Mouse (Mus musculus): Measurements from ENCODE around the gene Pogz.

Gene Pogz

DNA sequence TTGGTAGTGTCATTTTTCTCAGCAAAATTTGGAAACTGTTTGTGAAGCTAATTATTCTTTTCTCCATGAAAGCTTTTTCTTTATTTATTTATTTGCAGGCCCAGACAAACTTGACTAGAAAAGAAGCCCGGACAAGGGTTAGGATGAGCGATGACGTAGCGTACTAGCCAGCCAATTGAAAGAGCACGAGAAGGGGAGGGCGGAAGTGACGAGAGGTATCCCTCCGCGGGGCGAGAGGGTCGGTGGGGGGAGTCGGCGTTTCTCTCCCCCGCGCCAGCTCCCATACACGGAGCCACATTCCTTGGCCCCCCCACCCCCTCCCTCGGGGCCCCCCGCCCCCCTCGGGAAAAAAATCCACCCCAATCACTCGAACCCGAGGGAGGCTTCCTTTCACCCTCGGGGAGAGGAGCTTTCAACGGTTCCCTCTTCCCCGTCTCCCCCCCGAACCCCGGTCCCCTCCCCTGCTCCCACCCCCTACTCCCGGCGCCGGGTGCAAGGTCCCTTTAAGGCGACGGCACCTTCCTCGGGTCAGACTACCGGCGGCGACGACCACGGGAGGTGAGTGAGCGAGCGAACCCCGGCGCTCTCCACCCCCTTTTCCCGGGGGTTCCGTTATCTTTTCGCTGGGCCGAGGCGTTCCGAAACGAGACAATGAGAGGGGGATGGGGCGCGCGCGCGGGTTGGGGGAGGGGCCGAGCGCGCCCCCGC is at the start of gene Pogz:
Gene Pogz (plus strand): TSS at position 385 of the 708 bp plus-strand sequence.
- peak; percentile 96 for DNase-seq

DNA sequence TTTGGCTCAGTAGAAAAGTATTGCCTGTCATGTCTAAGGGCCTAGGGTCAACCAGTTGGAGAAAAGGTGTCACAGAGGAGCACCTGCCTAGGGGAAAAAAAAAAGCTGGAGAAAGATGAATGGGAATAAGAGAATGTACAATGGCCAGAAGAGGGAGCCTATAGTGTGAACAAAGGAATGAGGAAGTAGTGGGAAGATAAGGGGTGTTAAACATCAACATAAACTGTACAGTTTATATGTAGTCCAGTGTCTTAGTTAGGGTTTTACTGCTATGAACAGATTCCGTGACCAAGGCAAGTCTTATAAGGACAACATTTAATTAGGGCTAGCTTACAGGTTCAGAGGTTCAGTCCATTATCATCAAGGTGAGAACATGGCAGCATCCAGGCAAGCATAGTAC is 48.3 kb upstream of the Pogz start:
- no peak for DNase-seq

DNA sequence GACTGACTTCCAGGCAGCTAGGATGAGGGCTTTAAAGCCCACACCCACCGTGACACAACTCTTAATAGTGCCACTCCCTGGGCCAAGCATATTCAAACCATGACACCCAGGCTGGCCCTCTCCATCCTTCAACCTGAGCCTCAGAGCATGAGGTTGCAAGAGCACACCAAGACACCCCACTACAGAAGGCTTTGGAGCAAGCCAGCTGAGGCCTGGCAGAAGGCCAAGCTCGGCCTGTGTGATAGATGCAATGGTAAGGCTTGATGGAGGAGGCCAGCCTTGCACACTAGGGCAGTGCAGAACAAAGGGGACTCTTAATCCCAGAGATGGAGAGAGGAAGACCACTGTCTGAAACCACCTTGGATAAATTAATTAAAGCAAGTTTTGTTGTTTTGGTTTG is 47.9 kb upstream of the Pogz start:
- DNase-seq: no peak

DNA sequence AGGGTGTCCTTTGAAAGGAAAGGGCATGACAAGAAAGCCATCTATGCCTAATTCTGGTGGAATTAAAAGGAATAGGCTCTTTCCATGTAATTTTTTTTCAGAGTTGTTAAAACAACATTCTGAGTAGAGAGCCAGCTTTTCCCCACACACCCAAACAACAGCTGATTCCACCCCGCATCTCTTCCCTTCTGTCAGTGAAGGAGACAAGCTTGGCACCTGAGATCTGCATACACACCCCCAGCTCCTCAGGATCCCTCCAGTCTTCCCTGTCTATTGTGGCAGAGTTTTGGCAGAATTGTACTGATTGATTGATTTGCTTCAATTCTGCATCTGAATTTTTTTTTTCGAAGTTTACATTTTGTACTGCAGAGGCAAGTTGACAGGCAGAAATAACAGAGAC is 45.1 kb upstream of the Pogz start:
- no peak for DNase-seq

DNA sequence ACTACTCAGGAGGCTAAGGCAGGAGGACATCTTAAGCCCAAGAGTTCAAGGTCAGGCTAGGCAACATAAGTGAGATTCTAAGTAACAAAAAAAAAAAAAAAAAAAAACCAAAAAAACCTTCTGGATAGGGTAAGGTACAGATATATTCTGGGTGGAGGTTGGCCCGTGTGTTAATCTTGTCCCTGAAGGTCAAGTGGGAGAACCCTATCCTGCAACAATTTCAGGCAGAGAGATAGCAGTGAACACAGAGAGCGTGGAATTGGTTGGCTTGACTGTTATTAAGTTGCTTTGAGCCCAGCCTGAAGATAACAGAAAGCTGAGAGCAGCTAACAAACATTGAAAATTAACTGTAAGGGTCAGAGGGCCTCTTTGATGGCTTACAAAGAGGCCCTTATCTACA is 43.7 kb upstream of the Pogz start:
- no peak for DNase-seq

DNA sequence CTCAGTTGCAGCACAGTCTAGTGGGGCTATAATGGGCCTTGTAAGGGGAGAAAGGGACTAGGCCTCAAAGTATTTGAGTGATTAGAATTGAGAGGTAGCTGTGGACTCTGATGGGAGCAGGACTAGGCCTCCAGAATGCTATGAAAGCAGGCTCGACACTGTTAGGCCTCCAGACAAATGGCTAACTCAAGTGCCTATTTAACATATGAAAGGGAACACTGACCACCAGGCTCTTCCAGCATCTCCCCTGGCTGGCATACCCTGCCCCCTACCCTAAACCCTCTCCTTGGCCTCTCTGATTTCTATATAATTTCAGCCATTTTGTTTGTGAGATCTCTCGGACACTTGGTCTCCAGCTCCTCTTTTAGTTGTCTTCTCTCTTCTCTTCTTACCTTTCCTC is 43.0 kb upstream of the Pogz start:
- no peak for DNase-seq

DNA sequence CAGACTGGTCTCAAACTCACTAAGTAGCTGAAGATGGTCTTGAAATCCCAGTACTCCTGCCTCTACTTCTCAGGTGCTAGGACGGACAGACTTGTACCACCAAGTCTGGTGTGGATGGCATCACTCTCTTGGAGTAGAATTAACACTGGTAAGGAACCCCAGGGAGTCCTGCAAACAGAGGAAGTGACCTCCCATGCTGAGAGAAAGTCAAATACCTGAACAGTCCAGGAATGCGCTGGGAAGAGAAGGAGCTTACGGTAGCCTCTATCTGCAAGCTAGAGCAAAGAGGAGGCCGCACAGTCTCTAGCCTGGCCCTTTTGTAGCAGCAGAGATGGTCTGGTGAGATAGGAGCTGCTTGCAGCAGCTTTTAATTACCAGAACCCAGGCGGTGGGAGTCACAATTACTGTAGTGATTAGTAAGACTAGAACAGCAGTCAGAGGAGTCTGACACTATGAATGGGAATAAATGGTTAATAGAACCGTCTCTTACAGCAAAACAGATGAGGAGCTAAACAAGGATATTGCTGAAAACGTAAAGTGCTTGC is 41.7 kb upstream of the Pogz start:
- DNase-seq: no peak

DNA sequence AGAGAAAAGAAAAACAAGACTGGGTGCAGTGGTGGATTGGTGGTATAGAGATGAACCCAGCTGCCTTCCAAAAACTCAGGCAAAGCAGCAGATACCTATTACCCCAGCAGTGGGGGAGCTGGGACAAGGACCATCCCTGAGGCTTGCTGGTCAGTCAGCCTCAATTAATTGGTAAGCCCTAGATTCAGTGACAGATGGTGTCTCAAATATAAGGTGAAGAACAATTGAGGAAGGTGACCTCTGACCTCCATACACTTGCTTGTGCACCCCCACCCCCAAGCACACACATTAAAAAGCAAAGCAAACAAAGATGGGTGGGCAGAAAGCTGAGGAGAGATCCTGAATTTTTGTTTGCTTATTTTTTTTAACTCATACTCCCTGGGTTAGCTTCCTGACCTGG is 41.2 kb upstream of the Pogz start:
- no peak for DNase-seq

DNA sequence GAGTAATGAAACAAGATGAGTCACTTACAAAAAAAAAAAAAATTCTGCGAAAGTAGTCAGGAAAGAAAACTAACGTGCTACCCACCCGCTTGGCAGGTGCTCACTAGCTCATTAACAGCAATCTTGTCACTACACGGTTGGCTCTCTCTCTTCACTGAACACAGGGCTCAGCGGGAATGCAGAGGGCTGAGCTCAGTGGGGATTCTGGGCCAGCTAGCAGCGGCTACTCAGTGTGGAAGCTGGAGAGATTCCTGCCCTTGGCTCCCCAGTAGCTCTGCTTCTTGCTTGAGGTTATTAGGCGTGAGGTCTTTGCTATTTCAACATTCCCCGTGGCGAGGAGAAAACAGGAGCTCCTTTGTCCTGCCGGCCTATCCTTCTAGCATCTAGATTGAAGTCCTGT is 33.2 kb upstream of the Pogz start:
- DNase-seq: no peak

DNA sequence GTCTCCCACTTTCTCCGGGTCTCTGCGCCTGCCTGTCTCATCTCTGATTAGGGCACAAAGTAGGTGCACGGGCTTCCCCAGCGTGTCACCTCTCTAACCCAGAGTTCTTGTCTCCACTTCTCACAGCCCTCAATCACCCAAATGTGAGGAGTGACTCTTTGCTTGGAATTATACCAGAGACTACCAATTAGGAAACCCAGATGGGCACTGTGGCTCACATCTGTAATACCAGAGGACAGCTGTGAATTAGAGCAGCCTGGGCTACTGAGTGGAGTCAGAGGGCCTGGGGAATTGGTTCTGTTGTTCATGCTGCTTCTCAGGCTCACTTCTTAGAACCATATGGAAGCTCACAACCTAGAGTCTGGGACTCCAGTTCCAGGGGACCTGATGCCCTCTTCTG is 32.4 kb upstream of the Pogz start:
- DNase-seq: no peak

DNA sequence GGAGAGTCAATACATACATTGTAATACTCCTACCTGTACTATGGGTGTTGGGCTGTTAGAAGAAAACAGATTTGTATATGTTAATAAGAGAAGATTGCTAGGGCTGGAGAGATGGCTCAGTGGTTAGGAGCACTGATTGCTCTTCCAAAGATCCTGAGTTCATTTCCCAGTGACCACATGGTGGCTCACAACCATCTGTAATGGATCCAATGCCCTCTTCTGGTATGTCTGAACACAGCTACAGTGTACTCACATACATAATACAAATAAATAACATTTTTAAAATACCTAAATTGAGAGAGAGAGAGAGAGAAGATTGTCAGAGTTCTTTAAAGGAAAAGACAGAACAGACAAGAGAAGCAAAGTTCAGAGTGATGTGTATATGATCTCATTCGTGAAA is 29.1 kb upstream of the Pogz start:
- DNase-seq: no peak

DNA sequence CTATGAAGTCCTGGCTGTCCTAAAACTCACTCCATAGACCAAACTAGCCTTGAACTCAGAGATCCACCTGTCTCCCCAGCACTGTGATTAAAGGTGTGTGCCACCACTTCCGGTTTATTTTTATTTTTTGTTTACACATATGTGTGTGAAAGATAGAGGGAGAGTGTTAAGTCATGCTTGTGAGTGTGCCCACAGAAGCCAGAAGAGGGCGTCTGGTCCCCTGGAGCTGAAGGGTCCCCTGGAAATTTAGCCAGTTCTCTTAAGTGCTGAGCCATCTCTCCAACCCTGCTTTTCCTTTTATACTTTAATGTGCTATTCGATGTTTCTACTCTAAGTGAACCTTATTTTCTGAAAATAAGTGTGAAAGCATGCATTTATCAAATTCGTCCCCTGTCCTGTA is 25.7 kb upstream of the Pogz start:
- peak; percentile 37 for DNase-seq

DNA sequence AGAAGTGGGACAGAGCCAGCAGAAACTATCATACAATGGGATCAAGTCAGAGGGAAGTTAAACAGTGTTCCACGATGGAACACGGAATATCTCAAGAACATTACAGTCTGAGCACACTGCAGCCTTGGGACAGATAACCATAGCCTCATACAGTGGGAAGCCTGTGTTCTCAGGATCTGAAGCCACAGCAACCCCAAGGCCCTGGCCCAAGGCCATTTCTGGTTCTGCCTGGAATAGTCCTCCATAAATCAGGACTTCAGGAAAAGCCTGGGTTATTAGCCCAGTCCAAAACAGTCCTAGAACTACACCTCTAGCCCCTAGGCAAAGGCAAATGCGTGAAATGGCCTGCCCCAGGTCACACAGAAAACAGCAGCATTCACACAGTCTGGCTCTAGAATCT is 23.7 kb upstream of the Pogz start:
- DNase-seq: no peak

DNA sequence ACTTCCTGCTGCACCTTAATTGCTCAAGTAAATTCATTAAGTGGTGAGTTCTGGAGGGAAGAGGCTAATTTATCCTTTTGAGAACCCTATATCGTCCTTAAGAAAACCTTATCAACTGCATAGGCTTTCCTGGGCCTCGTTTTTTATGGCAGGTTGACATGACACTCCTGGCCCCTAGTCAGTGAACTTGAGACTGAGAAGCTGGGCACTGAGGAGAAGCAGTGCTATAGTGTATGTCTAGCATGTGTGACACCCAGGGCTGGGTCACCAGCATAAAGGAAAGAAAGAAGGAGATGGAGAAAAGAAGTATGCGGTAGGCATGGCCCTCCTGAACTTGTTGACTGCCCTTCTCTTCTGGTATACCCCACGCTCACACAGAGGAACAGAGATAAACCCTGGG is 23.3 kb upstream of the Pogz start:
- no peak for DNase-seq

DNA sequence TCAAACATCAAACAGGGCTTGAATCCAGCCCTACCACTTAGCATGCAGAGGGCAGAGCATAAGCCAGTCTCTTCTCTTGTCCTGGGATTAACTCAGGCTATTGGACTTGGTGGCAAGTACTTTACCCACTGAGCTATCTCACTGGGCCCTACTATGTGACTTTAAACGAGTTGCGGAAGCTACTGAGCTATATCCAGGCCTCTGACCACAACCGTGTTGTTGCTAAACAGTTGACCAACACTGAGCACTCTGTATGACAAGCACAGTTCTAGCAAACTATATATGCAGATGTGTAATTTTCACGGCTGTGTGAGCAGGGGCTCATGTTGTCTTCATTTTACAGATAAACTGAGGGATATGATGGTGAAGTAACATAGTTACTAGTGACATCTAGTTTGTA is 22.7 kb upstream of the Pogz start:
- no peak for DNase-seq

DNA sequence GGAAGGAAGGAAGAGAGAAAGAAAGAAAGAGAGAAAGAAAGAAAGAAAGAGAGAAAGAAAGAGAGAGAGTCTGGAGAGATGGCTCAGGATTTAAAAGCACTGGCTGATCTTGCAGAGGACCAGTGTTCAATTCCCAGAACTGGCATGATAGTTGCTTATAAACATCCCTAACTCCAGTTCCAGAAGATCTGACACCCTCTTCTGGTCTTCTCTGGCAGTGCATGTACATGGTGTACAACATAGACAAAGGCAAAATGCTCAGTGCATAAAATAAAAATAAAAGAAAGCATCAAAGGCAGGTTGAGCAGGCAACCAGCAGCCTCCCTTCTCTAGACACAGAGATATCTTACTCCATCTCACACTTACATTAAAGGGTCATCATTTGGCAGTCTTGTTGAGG is 21.8 kb upstream of the Pogz start:
- no peak for DNase-seq

DNA sequence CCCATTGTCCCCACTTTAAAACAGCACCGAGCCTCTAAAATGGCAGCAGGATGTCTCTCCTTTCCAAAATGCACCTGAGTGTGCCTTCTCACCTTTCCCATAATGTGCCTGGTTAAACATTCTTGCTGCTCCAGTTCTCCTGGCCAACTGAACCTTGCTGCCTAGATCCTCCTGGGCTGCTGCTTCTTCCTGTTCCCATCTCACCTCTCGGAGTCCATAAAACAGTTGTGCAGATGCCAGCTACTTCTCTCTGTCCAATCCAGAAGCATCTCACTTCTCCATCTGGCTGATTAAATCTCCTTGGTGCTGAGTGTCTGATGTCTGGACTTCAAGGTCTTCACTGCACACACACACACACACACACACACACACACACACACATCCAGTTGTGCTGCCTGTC is 19.6 kb upstream of the Pogz start:
- no peak for DNase-seq

DNA sequence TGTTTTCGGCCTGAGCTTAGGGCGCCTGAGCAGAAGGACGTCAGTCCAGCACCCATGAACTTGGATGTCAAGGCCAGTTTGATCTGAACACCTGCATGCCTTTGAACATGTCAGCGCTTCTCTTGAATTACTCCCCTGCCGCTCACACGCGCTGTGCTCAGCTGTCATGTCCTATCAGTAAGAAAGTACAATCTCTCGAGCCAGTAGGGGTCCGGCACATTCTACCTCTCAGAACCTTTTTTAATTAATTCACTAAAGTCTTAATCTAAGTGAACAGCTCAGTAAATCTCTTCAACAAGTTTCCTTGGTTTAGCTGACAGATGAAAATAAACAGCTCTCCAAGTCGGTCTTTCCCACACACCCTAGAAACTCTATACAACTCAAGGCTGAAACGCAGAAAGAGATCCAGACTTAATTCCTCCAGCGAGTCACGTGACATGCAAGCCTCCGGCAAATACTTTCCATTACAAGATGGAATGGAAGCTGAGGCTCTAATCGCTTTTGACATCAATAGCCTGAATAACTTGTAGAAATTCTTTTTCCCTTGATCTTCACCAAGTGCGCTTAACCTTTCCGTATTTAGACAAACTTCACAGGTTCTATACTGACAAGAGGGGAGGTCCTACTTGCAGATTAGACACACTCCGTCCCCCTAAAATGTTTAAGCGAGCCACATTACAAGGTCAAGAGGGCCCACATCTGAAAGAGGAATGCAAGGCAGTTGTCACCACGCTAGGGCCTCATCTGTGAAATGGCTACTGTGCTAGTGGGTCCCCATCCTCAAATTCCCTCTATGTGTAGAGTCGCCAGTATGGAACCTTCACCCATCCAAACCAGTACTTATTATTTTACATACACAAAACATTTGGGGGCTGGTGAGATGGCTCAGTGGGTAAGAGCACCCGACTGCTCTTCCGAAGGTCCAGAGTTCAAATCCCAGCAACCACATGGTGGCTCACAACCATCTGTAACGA is 17.6 kb upstream of the Pogz start:
- DNase-seq: no peak

DNA sequence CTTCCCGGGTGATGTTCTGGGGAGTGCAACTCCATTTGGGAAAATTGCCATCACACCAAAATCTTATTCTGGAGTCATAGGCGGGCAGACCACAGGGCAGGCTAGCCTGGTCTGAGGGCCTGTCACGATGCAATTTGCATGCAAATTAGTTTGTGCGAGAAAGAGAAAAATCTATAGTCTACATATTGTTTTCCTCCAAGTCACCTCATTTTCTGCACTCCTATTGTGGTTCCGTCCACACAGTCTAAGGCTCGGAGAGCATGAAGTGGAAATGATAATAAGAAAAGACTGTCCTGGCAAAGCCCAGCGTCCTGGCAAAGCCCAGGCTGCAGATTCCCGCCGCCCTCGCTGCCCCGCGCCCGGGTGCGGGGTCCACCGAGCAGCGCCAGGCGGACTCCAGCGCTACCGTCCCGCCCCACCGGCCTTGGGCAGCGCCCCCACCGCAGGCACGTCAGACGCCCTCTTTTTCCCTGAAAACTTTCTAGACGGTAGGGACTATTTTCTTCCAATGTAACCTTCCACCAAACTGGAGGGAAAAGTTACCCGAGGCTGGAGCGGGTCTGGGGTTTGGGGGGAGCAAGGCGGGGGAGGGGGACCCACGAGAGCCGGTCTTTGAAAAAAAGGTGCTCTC is 16.2 kb upstream of the Pogz start:
- DNase-seq: no peak

DNA sequence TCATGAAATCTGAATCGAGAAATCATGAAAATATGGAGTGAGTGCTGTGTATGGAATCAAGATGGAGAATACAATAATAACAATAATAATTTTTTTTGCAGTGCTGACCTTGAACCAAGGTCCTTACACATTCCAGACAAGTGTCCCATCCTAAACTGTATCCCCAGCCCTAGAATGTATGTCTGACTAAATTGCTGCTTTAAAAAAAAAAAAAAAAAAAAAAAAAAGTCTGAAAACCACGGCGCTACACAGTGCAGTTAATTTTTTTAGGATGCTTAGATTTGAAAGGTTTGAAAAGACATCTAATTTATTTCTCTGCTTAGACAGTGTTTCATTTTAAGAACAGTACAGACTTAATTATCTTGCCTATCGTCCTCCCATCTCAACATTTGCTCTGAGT is 15.3 kb upstream of the Pogz start:
- DNase-seq: no peak

DNA sequence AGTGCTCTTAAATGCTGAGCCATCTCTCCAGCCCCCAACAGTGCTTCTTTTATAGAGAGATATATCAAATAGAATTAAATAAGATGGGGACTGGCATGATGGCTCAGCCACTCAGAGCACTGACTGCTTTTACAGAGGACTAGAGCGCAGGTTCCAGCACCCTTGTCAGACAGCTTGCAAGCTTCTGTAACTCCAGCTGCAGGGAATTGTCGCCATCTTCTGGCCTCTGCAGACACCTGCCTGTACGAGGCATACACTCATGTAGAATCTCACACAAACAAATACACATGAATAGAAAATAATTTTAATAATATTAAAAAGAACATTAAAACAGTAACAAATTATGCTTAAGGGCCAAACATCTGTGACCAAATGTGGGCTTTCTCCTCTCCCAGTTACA is 13.3 kb upstream of the Pogz start:
- DNase-seq: no peak

DNA sequence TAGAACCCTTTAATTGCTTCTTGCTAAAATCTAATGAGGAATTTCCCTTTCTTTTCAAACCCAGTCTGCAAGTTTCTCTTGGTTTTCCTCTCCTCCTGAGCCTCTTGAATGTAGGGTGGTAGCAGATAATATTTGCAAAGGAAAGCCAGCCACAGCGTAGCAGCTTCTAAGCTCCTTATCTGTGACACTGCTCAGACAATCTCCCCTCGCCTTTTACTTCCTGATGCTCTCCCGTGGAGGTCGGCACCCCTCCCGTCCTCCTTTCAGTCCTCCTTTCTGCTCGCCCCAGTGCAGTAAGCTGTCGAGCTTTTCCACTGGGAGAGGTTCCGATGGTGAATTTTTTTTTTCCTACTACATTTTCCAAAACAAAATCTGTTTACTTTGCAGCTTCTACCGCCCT is 5.3 kb upstream of the Pogz start:
- no peak for DNase-seq

DNA sequence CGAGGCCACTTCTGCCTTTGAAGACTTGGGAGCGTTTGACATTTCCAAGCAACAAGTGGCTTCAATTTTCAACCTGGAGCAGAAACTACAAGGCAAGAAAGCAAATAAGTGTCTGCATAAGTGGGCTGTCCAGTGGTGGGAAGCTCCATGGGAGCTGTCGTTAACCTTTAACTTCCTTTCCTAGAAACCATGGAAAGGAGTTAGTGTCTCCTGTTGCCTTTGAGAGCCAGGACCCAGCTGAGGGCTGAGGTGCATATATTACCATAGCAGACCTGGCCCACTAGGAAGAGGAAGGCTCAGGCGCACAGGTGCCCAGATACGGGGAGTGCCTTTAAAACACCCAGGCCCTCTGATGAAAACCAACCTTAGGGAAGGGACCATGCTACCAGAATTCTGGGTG is 4.7 kb upstream of the Pogz start:
- no peak for DNase-seq

DNA sequence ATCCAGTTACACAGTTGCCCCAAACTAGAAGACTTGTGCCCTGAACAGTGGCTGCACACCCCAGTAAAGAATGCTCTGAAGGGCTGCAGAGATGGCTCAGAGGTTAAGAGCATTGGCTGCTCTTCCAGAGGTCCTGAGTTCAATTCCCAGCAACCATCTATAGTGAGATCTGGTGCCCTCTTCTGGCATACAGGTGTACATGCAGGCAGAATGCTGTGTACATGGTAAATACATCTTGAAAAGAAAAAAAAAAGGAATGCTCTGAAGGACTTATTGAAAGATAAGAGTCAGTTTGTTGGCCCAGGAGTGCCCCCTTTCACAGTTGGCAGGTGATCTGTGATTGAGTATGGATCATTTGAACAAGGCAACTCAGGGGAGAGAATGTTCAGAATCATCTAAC is 4.0 kb upstream of the Pogz start:
- no peak for DNase-seq

All from thymus, postnatal 14 days (tissue).